In genomic region chr2:167634865-167635512, GRCm38 (mm10) we compare ENCODE assay signal across 9 mouse cellular contexts. TPM values are rescaled to one million over a fixed set of nuclear protein-coding genes. Genes with fewer than 3 reads are reported as not detected.
A peak's percentile ranks its signal among the peaks of the same experiment; 100 is the strongest.
DNase-seq lines count a peak whose midpoint lies in the region; ATAC-seq lines count a peak whose summit lies in the region.
"Had no signal": no experiment of that assay in that cellular context is flagged by ENCODE, and none has a peak within 500 bp of the region (broad histone marks: within the 10 kb centered on the region; RNA-seq: fewer than 3 reads in every experiment).

No protein-coding gene starts in this region.

- peak overlapping the region; percentile 47 for H3K4me3 ChIP-seq in heart, embryonic 16.5 days (ENCODE audit: low read length)
- peak overlapping the region; percentile 17 for H3K4me3 ChIP-seq in brown adipose tissue, adult 24 weeks (ENCODE audit: insufficient read depth, low read depth, low read length)
- H3K4me3 ChIP-seq in hindbrain, embryonic 13.5 days = peak overlapping the region; percentile 29
- 0 out of 2 replicates have a peak overlapping the region, but pooled peaks have one; percentile 20 for H3K4me3 ChIP-seq in midbrain, embryonic 12.5 days

- H3K27ac ChIP-seq in heart, embryonic 16.5 days (ENCODE audit: low read length) = 0 out of 2 replicates have a peak overlapping the region, but pooled peaks have one; percentile 24
- H3K27ac ChIP-seq in brown adipose tissue, adult 24 weeks (replicated peaks; ENCODE audit: low read depth, low read length) = 0 out of 2 replicates have a peak overlapping the region, but pooled peaks have one; percentile 1
- peak overlapping the region; percentile 66; the same call in 1 of the 2 replicates for H3K27ac ChIP-seq in hindbrain, embryonic 13.5 days
- no peak overlapping the region for H3K27ac ChIP-seq in midbrain, embryonic 12.5 days (replicated peaks)

- peaks cover 29% of the 10 kb centered on the region for H3K4me1 ChIP-seq in heart, embryonic 16.5 days (ENCODE audit: control insufficient read depth, insufficient read depth, low read length)
- peaks cover 14% of the 10 kb centered on the region for H3K4me1 ChIP-seq in brown adipose tissue, adult 24 weeks (ENCODE audit: control insufficient read depth, insufficient read depth, insufficient read length, low read length)
- peaks cover 34% of the 10 kb centered on the region for H3K4me1 ChIP-seq in hindbrain, embryonic 13.5 days (replicated peaks)
- H3K4me1 ChIP-seq in midbrain, embryonic 12.5 days = peaks cover 16% of the 10 kb centered on the region

- intact Hi-C loops in heart, postnatal 36 days (cut with DNase I) = no loop called here

- WGBS in heart, embryonic 16.5 days = 65% methylated on average over 7 of the region's 7 CpGs
- 75% methylated on average over 7 of the region's 7 CpGs for WGBS in hindbrain, embryonic 13.5 days
- WGBS in midbrain, embryonic 12.5 days = 79% methylated on average over 7 of the region's 7 CpGs

- peak overlapping the region; percentile 57 for H3K9ac ChIP-seq in heart, embryonic 16.5 days (ENCODE audit: low read length)
- no peak overlapping the region for H3K9ac ChIP-seq in hindbrain, embryonic 13.5 days
- no peak overlapping the region for H3K9ac ChIP-seq in midbrain, embryonic 12.5 days (replicated peaks)

- H3K9me3 ChIP-seq in heart, embryonic 16.5 days (replicated peaks; ENCODE audit: control insufficient read depth, low read length) = no peaks in the 10 kb centered on the region; the same call in 1 of the 2 replicates
- no peaks in the 10 kb centered on the region for H3K9me3 ChIP-seq in hindbrain, embryonic 13.5 days
- no peaks in the 10 kb centered on the region for H3K9me3 ChIP-seq in midbrain, embryonic 12.5 days

- no peaks in the 10 kb centered on the region for H3K36me3 ChIP-seq in heart, embryonic 16.5 days (ENCODE audit: control insufficient read depth, insufficient read depth)
- H3K36me3 ChIP-seq in hindbrain, embryonic 13.5 days = no peaks in the 10 kb centered on the region
- no peaks in the 10 kb centered on the region for H3K36me3 ChIP-seq in midbrain, embryonic 12.5 days

- ATAC-seq in heart, embryonic 16.5 days (replicated peaks; ENCODE audit: extremely low read depth, insufficient read depth, low FRiP score) = no peak
- no peak for ATAC-seq in hindbrain, embryonic 13.5 days (ENCODE audit: low FRiP score)
- ATAC-seq in midbrain, embryonic 12.5 days (ENCODE audit: low FRiP score, low read depth) = no peak

- H3K4me2 ChIP-seq in heart, embryonic 16.5 days (ENCODE audit: low read depth, low read length) = peak overlapping the region; percentile 80
- H3K4me2 ChIP-seq in hindbrain, embryonic 13.5 days = peak overlapping the region; percentile 51
- peak overlapping the region; percentile 46 for H3K4me2 ChIP-seq in midbrain, embryonic 12.5 days (replicated peaks)

- no peak for DNase-seq in heart, postnatal 36 days
- DNase-seq in urinary bladder, postnatal 4 days (ENCODE audit: low spot score in 2 of 2) = no peak
- DNase-seq in thymus, postnatal 0 days (ENCODE audit: low spot score) = no peak
- no peak for DNase-seq in right cerebral cortex, adult 2 months (ENCODE audit: low spot score in 2 of 2)

- no peaks in the 10 kb centered on the region for H3K27me3 ChIP-seq in heart, embryonic 16.5 days (ENCODE audit: control insufficient read depth, insufficient read depth, low read length)
- no peaks in the 10 kb centered on the region for H3K27me3 ChIP-seq in hindbrain, embryonic 13.5 days
- no peaks in the 10 kb centered on the region for H3K27me3 ChIP-seq in midbrain, embryonic 12.5 days

RNA-seq across cellular contexts. Expression of gene Ube2v1, which starts 3.1 kb away (rescaled TPM):
- 210 and 218 TPM in 2 replicates for polyA plus RNA-seq in heart, embryonic 16.5 days (2015; fragmentation: Nextera tagmentation; extraction: Ambion mirVana)
- total RNA-seq in heart, postnatal 36 days (2021) = 100 to 1,000 TPM; 111 to 114 TPM
- polyA plus RNA-seq in brown adipose tissue, adult 24 weeks (2012; ENCODE audit: insufficient read depth, insufficient read length, missing spikeins) = 113 and 141 TPM in 2 replicates
- 310 and 311 TPM in 2 replicates for polyA plus RNA-seq in hindbrain, embryonic 13.5 days (2015; fragmentation: Nextera tagmentation; extraction: Ambion mirVana)
- polyA plus RNA-seq in midbrain, embryonic 12.5 days (2016; fragmentation: Nextera tagmentation; extraction: Ambion mirVana) = 297 and 322 TPM in 2 replicates
- 215 and 236 TPM in 2 replicates for polyA plus RNA-seq in thymus, postnatal 0 days (2015; fragmentation: Nextera tagmentation; extraction: Ambion mirVana)

RNA-seq across cellular contexts. Expression of gene Gm20431, which starts 26.3 kb away (rescaled TPM):
- polyA plus RNA-seq in heart, embryonic 16.5 days (2015; fragmentation: Nextera tagmentation; extraction: Ambion mirVana) = 2.2 and 3.0 TPM in 2 replicates
- total RNA-seq in heart, postnatal 36 days (2021) = 10 to 100 TPM; 14.0 to 20.7 TPM
- polyA plus RNA-seq in brown adipose tissue, adult 24 weeks (2012; ENCODE audit: insufficient read depth, insufficient read length, missing spikeins) = 1.3 TPM in 1 of 2 replicates, not detected in the other
- 10.0 and 11.0 TPM in 2 replicates for polyA plus RNA-seq in hindbrain, embryonic 13.5 days (2015; fragmentation: Nextera tagmentation; extraction: Ambion mirVana)
- 9.1 and 9.7 TPM in 2 replicates for polyA plus RNA-seq in midbrain, embryonic 12.5 days (2016; fragmentation: Nextera tagmentation; extraction: Ambion mirVana)
- polyA plus RNA-seq in thymus, postnatal 0 days (2015; fragmentation: Nextera tagmentation; extraction: Ambion mirVana) = 6.7 and 7.1 TPM in 2 replicates
- total RNA-seq: megakaryocyte progenitor cell, adult 5-6 weeks had no signal

RNA-seq across cellular contexts. Expression of gene Cebpb, which starts 53.7 kb away (rescaled TPM):
- 0.51 and 4.9 TPM in 2 replicates for polyA plus RNA-seq in heart, embryonic 16.5 days (2015; fragmentation: Nextera tagmentation; extraction: Ambion mirVana)
- total RNA-seq in heart, postnatal 36 days (2021) = 100 to 1,000 TPM in 1 of 2 experiments, 10 to 100 TPM in 1; 93.7 to 108 TPM
- 226 and 227 TPM in 2 replicates for polyA plus RNA-seq in brown adipose tissue, adult 24 weeks (2012; ENCODE audit: insufficient read depth, insufficient read length, missing spikeins)
- polyA plus RNA-seq in hindbrain, embryonic 13.5 days (2015; fragmentation: Nextera tagmentation; extraction: Ambion mirVana) = 0.60 and 0.88 TPM in 2 replicates
- polyA plus RNA-seq in midbrain, embryonic 12.5 days (2016; fragmentation: Nextera tagmentation; extraction: Ambion mirVana) = 2.7 and 3.1 TPM in 2 replicates
- 7.3 and 7.8 TPM in 2 replicates for polyA plus RNA-seq in thymus, postnatal 0 days (2015; fragmentation: Nextera tagmentation; extraction: Ambion mirVana)

RNA-seq across cellular contexts. Expression of gene Tmem189, which starts 54.6 kb away (rescaled TPM):
- 44.5 and 44.9 TPM in 2 replicates for polyA plus RNA-seq in heart, embryonic 16.5 days (2015; fragmentation: Nextera tagmentation; extraction: Ambion mirVana)
- 10 to 100 TPM; 26.6 to 29.9 TPM for total RNA-seq in heart, postnatal 36 days (2021)
- polyA plus RNA-seq in brown adipose tissue, adult 24 weeks (2012; ENCODE audit: insufficient read depth, insufficient read length, missing spikeins) = 12.7 and 19.3 TPM in 2 replicates
- 30.8 and 33.5 TPM in 2 replicates for polyA plus RNA-seq in hindbrain, embryonic 13.5 days (2015; fragmentation: Nextera tagmentation; extraction: Ambion mirVana)
- polyA plus RNA-seq in midbrain, embryonic 12.5 days (2016; fragmentation: Nextera tagmentation; extraction: Ambion mirVana) = 33.6 and 36.5 TPM in 2 replicates
- polyA plus RNA-seq in thymus, postnatal 0 days (2015; fragmentation: Nextera tagmentation; extraction: Ambion mirVana) = 43.7 and 47.7 TPM in 2 replicates

Comparison
In these comparisons a context has a peak if more than half of its experiments do, and no peak if none do; other contexts are left out.
1. RNA of gene Cebpb, which starts 53.7 kb away (polyA plus RNA-seq): 226 to 227 TPM in brown adipose tissue, adult 24 weeks; 7.3 to 7.8 TPM in thymus, postnatal 0 days, 2.7 to 3.1 TPM in midbrain, embryonic 12.5 days, 0.60 to 0.88 TPM in hindbrain, embryonic 13.5 days and 0.51 to 4.9 TPM in heart, embryonic 16.5 days; every median in the first group is over 10 times any median in the second.
2. Peak in every context shown above with its lines, with median percentiles within 50 percentile points of each other: H3K4me2 ChIP-seq and H3K4me3 ChIP-seq.